Mouse (Mus musculus) cerebral cortex, adult 2 months (tissue): ENCODE data around the gene Sfxn3.

Source experiments
- WGBS: fragments of 180-500 bp; shearing (Covaris S2); methylation state at CpG from one replicate; pipeline ENCODE4 v1.1.7; 2018; 5-methylcytosine and 5-hydroxymethylcytosine counted together

Sfxn3 gene

GRCm38 (mm10) chr19:45046523-45047321 is 581 bp upstream of the Sfxn3 start:
- 2% methylated on average over 34 of the region's 34 CpGs for WGBS

- WGBS = 3% methylated on average over 11 of the region's 11 CpGs
Observed at GRCm38 (mm10) chr19:45047935-45048643, 786 bp downstream of the Sfxn3 start.

DNA sequence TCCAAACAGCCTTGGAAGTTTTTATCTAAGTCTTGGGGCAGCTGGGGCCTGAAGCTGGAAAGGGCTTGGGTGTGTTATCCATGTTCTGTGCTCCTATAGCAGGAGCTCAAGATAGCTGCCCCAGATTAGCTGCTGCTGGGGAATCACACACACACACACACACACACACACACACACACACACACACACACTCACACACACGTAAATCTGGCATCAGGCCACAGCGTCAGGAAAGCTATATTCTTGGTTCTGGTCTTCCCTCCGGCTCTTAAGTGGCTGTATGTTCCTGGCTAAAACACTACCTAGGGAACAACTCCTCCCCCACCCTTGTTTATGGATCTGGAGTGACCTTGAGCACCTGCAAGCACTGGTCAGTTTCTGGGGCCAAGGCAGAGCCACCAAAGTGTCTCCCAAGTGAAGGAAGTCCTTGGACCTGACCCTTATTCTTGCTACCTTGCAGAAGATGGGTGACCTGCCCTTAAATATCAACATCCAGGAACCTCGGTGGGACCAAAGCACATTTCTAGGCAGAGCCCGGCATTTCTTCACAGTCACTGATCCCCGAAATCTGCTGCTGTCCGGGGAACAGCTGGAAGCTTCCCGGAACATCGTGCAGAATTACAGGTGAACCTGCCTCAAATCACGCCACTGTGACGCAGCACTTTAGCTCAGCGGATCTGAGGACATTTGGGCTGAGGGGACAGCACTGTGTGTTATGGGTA is 1.5 kb downstream of the Sfxn3 start:
- 51% methylated on average over 12 of the region's 12 CpGs for WGBS

DNA sequence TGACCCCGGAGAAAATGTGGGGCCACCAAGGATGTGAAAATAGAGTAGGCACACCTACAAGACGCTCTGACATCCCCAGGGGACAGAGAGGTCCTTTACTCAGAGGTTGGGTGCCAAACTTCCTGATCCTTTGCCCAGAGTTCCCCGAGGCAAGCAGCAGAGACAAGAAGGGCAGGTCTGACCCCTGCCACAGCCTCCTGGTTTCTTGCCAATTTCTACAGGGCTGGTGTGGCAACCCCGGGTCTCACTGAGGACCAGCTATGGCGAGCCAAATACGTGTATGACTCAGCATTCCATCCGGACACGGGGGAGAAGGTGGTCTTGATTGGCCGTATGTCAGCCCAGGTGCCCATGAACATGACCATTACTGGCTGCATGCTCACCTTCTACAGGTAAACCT is 2.2 kb downstream of the Sfxn3 start:
- WGBS = 51% methylated on average over 9 of the region's 9 CpGs

GRCm38 (mm10) chr19:45053451-45053850 is 6.1 kb downstream of the Sfxn3 start:
- 78% methylated on average over 8 of the region's 8 CpGs for WGBS

- 54% methylated on average over 6 of the region's 6 CpGs for WGBS
Observed at GRCm38 (mm10) chr19:45054892-45055690, 7.8 kb downstream of the Sfxn3 start.

DNA sequence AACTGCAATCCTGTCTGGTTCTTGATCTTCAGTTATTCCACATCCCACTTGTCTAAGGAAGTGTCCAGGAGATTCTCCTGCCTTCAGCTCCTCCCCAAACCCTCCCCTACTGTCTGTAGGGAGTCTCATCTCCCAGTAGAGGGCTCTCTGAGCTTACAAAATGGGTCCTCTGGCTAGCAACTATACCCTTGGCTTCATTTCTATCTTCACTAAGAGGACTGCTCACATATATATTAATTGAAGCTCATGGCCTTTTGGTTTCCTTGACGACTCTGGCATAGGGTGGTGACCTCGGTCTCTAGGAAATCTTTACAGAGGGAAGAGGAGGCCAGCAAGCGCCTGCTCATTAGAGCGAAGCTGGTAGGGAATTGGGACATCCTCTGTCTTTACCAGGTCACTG is 9.1 kb downstream of the Sfxn3 start:
- WGBS = 38% methylated on average over 4 of the region's 4 CpGs

DNA sequence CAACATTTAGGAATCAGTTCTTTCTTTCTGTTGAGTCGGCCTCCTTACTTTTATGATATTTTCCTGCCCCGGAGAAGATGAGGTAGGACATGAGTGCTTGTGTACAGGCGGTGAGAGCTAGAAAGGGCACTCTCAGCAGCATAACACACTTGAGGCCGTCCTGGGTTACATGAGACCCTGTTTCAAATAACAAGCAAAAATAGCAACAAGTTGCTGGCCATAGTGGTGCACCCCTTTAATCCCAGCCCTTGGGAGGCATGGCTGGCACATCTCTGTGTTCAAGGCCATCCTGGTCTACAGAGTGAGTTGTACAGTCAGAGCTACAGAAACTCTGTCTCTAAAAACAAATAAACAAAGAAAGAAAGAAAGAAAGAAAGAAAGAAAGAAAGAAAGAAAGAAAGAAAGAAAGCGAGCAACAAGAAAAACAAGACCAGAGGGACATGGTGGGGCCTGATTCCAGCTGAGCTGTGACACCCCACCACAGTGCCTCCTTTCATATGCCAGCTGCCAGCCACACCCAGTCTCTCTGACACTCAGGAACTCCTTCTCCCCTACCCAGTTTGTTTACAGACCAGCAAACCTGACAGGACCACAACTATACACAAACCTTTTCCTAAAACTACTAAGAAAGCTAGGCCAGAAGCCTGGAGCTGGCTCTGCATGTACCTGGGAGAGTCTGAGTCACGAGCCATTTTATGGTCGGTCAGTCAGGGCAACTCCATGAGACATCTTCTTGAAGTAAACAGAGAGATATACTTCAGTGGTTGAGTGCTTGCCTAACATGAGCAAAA is 9.8 kb downstream of the Sfxn3 start:
- WGBS = 64% methylated on average over 7 of the region's 7 CpGs

DNA sequence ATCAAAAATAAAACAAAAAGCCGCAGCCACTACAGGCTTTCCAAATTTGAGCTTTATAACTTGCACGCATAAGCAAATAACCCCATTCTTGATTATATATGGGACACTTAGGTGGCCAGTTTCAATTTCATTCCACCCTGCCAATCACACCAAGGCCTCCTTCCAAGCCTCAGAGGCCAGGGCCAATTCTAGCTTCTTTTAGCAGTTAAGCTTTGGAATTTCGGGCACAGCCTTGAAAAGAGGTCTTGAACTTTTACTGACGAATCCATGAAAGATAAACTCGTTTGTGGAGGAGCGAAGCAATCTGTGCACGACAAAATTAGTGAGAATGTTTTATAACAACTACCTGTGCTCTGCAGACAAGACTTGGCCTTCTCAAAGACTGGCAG is 10.4 kb downstream of the Sfxn3 start:
- WGBS = 16% methylated on average over 7 of the region's 7 CpGs

- WGBS = under 1% methylated on average over 34 of the region's 34 CpGs
Observed at GRCm38 (mm10) chr19:45058113-45058839, 11.0 kb downstream of the Sfxn3 start.

GRCm38 (mm10) chr19:45058841-45059240 is 11.5 kb downstream of the Sfxn3 start:
- under 1% methylated on average over 14 of the region's 14 CpGs for WGBS

GRCm38 (mm10) chr19:45063565-45064292 is 16.4 kb downstream of the Sfxn3 start:
- 44% methylated on average over 20 of the region's 20 CpGs for WGBS

GRCm38 (mm10) chr19:45065226-45065625 is 17.9 kb downstream of the Sfxn3 start:
- whole genome bisulfite sequencing = 9% methylated on average over 21 of the region's 21 CpGs

DNA sequence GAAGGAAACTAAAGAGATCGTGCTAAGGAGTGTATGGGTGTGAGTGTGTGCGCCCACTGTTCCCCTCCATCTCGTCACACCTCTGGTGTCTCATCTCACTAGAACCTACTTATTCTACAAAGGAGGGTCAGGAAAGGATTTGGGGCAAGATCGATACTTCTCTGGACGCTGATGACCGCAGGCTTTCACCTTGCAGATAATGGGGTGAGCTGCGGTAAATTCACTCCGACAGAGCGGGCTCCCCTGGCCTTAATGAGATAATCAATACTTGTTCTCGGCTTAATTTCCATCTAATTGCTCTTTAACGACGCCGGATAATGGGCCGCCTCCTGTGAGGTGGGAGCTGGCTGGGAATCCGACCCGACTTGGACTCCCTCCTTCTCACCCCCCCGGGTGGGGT is 19.9 kb downstream of the Sfxn3 start:
- 46% methylated on average over 17 of the region's 17 CpGs for WGBS

DNA sequence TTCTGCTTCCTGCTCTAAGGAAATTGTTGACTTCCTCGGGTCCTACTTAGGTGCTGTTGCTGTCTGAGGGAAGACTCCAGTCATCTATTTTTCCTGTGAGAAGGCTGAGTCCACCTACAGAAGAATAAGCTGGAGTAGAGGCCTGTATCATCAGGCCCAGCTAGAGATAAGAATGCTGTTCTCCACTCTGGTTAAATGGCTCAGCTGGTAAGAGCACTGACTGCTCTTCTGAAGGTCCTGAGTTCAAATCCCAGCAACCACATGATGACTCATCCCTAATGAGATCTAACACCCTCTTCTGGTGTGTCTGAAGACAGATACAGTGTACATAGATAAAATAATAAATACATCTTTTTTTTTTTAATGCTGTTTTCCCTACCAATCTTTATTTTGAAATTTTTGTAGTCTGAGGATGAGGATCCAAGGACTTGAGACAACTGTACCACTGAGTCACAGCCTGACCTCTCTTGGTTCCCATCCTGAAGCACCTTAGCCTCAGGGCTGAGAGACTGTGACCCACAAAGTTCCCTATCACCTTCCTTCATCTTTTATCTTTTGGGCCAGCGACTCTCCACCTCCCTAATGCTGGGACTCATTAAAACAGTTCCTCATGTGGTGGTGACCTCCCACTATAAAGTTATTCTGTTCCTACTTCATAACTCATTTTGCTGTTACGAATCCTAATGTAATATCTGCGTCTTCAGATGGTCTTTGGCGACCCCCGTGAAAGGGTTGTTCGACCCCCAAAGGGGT is 20.6 kb downstream of the Sfxn3 start:
- WGBS = 83% methylated on average over 7 of the region's 7 CpGs

- WGBS = 6% methylated on average over 20 of the region's 20 CpGs
Observed at GRCm38 (mm10) chr19:45073871-45074542, 26.7 kb downstream of the Sfxn3 start.

DNA sequence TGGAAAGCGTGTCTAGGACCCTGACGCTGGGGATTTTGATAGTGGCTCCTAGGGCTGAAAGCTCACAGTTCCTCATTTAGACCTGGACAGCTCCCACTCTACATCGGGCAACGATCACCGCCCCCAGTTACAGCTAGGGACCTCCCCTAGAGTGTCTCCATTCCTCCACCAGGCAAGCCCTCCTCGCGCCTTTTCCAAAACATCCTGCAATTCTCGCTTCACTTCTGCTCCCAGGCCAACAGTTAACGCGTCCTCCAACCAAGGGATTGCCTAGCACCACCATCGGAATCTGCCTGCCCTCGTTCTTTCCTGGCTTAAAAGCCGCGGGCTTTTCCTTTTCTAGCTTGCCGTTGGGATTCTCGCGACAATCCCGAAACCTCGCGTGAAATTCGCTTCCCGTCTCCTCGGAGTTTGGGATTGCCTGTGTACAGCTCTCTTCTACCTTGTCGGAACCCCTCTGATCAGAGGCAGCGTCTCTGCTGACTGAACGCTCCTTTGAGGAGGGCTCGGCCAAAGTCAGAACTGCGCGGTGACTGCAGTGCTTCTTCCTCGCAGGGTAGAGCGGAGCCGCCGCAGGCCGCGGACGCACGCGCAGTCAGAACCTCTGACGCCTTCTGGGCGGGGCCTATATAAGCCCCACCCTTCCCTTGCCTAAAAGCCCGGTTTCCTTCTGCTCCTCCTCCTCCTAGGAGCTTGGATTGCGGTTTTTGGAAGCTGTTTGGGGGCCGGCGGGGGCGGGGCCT is 27.4 kb downstream of the Sfxn3 start, which contains the start of gene Kazald1:
Kazald1 (plus strand) TSS at position 662 of the 743 bp plus-strand sequence.
- WGBS = under 1% methylated on average over 45 of the region's 45 CpGs
